Mouse (Mus musculus) left cerebral cortex, adult 8-10 months (tissue): ENCODE measurements around the gene Musk. TPM values are rescaled to one million over a fixed set of nuclear protein-coding genes. Genes with fewer than 3 reads are reported as not detected.

Experiments used
- DNase-seq, 2 experiments: peaks; one replicate each; pipeline ENCODE4 v3.0.0; 2022; ENCODE audit warnings: low spot score in 2 of 2
- total RNA-seq, 4 experiments: library from RNA; stranded (reverse); gene quantifications; 2 replicates each; pipeline ENCODE4 v1.2.4; 2022

Musk gene
- total RNA-seq, 4 experiments from 2014 or later: 3.0 to 3.7 (median 3.5) TPM

DNA sequence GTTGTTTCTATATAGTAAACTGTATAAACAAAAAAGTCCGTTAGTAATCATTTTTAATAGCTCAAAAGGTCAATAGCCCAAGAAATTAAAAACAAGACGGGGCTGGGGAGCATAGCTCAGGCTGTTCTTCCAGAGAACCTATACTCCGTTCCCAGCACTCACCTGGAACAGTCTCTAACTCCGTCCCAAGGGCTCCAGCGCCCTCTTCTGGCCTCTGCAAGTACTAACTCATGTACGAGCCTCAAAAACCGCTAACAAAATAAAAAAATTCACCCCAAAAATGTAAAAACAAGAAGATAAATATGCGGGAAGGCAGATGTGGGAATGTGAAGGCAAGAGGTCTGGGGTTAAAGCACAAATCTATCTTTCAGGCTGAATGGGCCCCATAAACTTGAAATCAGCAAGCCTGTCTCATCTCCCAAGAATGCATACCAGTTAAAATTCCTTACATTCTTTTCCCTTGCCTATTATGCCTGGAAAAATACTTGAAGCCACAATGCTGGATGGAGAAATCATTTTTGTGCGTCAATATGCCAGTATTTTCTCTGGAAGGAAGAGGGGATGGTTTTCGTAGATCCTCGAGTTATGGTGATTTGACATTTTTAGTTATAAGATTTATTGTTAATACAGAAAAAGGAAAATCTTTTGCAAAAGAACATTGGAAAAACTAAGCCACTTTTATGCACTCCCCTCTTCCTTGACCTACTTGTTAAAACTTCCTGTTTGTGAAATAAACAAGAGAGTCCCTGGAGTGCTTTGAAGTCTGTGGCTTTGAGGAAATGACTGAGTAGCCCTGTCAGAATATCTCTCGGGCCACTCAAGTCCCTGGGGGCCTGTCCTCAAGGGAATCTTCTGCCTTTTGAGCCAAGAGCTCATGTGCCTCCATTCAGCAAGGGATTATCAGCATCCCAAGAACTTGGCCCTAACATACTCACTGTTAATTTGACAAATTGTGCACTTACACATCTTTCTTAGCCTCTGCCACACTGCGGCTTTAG is 127.7 kb downstream of the Musk start:
- DNase-seq: no peak

DNA sequence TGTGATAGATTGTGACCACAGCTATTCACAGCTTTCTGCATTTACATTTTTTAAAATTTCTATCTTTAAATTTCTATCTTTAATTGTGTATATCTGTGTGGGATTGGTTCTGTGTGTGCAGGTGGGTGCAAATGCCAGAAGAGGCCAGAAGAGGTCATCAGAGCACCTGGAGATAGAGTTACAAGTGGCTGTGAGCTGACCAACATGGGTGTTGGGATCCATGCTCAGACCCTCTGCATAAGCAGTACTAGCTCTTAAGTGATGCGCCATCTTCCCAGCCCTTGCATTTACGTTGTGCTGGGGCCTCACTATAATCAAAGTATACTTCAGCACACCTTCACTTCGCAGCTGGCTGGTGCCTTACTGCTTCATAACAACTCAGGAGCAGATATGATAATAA is 129.8 kb downstream of the Musk start:
- no peak for DNase-seq

DNA sequence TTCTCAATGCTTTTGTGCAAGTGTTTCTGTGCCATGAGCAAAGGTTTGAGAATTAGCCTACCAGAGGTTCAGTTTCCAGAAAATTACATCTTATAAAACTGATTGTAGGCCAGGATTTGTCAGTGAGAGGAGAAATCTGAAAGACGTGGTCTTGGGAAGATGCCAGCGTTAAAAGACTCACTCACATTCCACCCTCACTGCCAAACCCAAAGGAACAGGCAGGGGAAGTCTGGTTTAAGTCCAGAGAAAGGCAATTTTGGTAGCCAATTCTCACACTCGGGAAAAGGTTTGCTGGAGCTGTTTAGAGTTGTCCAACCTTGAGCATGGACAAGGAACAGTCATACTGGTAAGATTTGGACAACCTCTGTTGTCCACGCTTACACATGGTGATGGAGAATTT is 131.6 kb downstream of the Musk start:
- no peak for DNase-seq

DNA sequence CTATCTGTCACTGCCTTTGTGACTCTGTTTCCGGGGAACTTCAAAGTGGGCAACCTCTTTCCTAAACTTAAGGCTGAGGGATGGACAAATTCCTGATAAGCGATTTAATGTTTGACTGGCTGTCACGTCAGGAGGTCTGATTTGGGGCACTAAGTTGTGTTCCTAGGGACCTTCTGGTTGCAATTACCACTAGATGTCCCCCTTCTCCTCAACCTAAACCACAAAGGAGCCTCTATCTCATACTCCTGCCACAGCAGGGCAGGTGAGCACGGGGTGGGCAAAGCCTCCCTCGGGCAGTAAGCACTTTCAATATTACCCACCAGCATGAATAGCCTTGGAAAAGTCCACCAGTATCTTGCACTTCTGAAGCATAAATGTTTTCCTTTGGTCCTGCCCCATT is 133.5 kb downstream of the Musk start:
- no peak for DNase-seq

DNA sequence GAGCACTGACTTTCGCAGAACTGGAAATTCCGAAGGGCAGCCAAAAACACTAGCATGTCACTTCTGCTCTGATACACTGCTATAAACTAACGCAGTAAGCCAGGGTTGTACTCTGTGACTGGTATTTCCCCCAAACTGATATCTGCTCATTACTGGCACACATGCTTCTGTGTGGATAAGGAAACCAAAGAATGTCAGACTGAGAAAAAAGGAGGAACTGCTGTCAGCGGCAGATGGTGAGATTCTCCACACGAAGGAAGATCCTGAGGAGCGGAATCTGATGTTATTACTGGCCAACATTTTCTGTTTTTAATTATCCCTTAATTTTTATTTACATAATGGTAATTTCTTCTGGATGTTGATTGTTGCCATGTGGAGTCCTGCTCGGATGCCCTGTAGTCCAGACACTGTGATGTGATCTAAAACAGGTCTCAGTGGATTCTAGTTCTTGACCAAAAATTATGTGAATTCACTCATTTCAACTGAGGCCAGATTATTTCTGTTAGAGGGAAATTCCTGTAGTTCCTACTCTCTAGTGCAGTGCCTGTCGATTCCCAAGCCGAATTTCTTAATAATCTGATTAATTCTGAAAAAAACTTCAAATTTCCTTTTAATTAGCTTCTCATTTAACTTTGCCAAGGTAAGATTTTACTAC is 137.6 kb downstream of the Musk start:
- no peak for DNase-seq

Other genes starting within 250 kb of the Musk start
- gene Svep1, start 79.1 kb upstream of the Musk start, total RNA-seq: 1 to 10 TPM in 1 of 4 experiments, under 1 TPM in 3; 0.82 to 1.6 (median 1.00) TPM